Mouse (Mus musculus): ENCODE data around the gene Cebpzos. TPM values are rescaled to one million over a fixed set of nuclear protein-coding genes. Genes with fewer than 3 reads are reported as not detected.

Gene Cebpzos
- polyA plus RNA-seq, 1 experiment = 25.3 TPM

DNA sequence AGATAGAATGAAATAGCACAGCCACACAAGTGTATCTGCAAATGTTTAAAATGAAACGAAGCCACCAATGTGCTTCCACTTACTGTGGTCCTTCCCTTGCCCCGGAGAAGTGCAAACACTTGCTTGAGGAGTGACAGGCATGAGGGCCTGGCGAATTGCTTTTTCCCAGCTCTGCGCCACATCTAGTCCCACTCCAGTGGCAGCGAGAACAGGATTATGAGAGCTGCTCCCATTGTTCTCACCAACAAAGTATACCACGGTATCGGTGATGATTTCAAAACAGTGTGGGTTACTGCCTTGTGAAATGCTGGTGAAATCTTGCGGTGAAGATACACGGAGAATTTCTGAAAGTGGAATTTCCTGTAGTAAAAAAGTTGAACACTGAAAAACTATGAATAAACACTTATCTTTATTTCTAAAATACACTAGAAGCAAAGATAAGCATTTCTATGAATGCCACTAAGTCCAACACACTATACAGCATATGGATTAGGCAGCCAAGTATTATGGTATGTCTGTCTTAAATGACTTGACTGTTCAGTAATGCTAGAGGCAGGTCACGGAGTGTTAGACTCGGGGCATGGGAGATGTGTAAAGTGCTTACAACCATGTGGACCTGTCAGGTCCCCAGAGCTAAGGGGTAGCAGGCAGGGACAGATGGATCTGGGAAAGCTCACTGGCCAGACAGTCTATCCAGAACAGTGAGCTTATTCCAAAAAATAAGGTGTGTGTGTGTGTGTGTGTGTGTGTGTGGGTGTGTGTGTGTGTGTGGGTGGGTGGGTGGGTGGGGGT, 50.0 kb downstream of the Cebpzos start:
- H3K4me2 ChIP-seq (ENCODE audit: low read depth) = no peak overlapping the region
- H3K36me3 ChIP-seq (ENCODE audit: control insufficient read depth, insufficient read depth) = peaks cover 8% of the 10 kb centered on the region
- no peak overlapping the region for H3K4me3 ChIP-seq
- no peaks in the 10 kb centered on the region for H3K27me3 ChIP-seq (ENCODE audit: control insufficient read depth, insufficient read depth, insufficient read length)
- TF ChIP-seq TCF3 (IDR thresholded peaks at IDR 0.05; ENCODE audit: insufficient read length, low read depth) (no peak), SRF (IDR thresholded peaks at IDR 0.05; ENCODE audit: control insufficient read depth, insufficient read length, low read depth) (no peak), USF1 (IDR thresholded peaks at IDR 0.05; ENCODE audit: low read depth) (no peak), MAX (IDR thresholded peaks at IDR 0.05; ENCODE audit: low read depth) (no peak), MYOG (IDR thresholded peaks at IDR 0.05; ENCODE audit: control insufficient read depth in 1 of 3, insufficient read depth in 1 of 3, insufficient read length in 2 of 3, low read depth in 2 of 3) (no peak), TCF12 (IDR thresholded peaks at IDR 0.05; ENCODE audit: insufficient read depth, poor library complexity, severe bottlenecking) (no peak)
- no peak overlapping the region for H3ac ChIP-seq (ENCODE audit: control insufficient read depth, insufficient read length)
- no peaks in the 10 kb centered on the region for H3K79me2 ChIP-seq (ENCODE audit: control insufficient read depth, insufficient read depth)

- H3K79me2 ChIP-seq (ENCODE audit: control insufficient read depth, insufficient read depth) = no peaks in the 10 kb centered on the region
- no peak overlapping the region for H3ac ChIP-seq (ENCODE audit: control insufficient read depth, insufficient read length)
- H3K4me2 ChIP-seq (ENCODE audit: low read depth) = no peak overlapping the region
- no peaks in the 10 kb centered on the region for H3K27me3 ChIP-seq (ENCODE audit: control insufficient read depth, insufficient read depth, insufficient read length)
- H3K4me3 ChIP-seq = no peak overlapping the region
- TF ChIP-seq TCF3 (IDR thresholded peaks at IDR 0.05; ENCODE audit: insufficient read length, low read depth) (no peak), MYOD1 (IDR thresholded peaks at IDR 0.05; ENCODE audit: control insufficient read depth in 1 of 3, insufficient read length in 2 of 3, low read depth in 2 of 3) (no peak), POLR2A (IDR thresholded peaks at IDR 0.05; ENCODE audit: insufficient read length, low read depth) (no peak), E2F4 (IDR thresholded peaks at IDR 0.05; ENCODE audit: insufficient read depth) (no peak), MAX (IDR thresholded peaks at IDR 0.05; ENCODE audit: low read depth) (no peak), TCF12 (IDR thresholded peaks at IDR 0.05; ENCODE audit: insufficient read depth, poor library complexity, severe bottlenecking) (no peak), POLR2AphosphoS2 (IDR thresholded peaks at IDR 0.05; ENCODE audit: insufficient read length, low read depth) (no peak), CEBPB (IDR thresholded peaks at IDR 0.05; ENCODE audit: insufficient read depth, poor library complexity, severe bottlenecking) (no peak), REST (IDR thresholded peaks at IDR 0.05; ENCODE audit: insufficient read depth, insufficient read length) (no peak), USF1 (IDR thresholded peaks at IDR 0.05; ENCODE audit: low read depth) (no peak), SRF (IDR thresholded peaks at IDR 0.05; ENCODE audit: control insufficient read depth, insufficient read length, low read depth) (no peak), MYOG (IDR thresholded peaks at IDR 0.05; ENCODE audit: control insufficient read depth in 1 of 3, insufficient read depth in 1 of 3, insufficient read length in 2 of 3, low read depth in 2 of 3) (no peak)
- H3K36me3 ChIP-seq (ENCODE audit: control insufficient read depth, insufficient read depth) = peaks cover 8% of the 10 kb centered on the region
Measured at GRCm38 (mm10) chr17:78968500-78968899, 52.2 kb downstream of the Cebpzos start.

Other genes starting within 250 kb of the Cebpzos start
- gene Strn, start 179.3 kb upstream of the Cebpzos start, polyA plus RNA-seq (2012; fragmentation: generic; extraction: Trizol) = 4.0 TPM
- 11.8 TPM for gene Heatr5b, start 81.1 kb upstream of the Cebpzos start, polyA plus RNA-seq (2012; fragmentation: generic; extraction: Trizol)
- 16.6 TPM for gene Gpatch11, start 80.9 kb upstream of the Cebpzos start, polyA plus RNA-seq (2012; fragmentation: generic; extraction: Trizol)
- 1.9 TPM for gene Eif2ak2, start 33.9 kb upstream of the Cebpzos start, polyA plus RNA-seq (2012; fragmentation: generic; extraction: Trizol)
- 0.06 TPM for gene Sult6b1, start 9.5 kb upstream of the Cebpzos start, polyA plus RNA-seq (2012; fragmentation: generic; extraction: Trizol)
- 9.7 TPM for gene Cebpz, start 20.6 kb downstream of the Cebpzos start, polyA plus RNA-seq (2012; fragmentation: generic; extraction: Trizol)
- gene Ndufaf7, start 20.6 kb downstream of the Cebpzos start, polyA plus RNA-seq (2012; fragmentation: generic; extraction: Trizol) = 17.9 TPM
- 11.4 TPM for gene Prkd3, start 104.3 kb downstream of the Cebpzos start, polyA plus RNA-seq (2012; fragmentation: generic; extraction: Trizol)
- 1.1 TPM for gene Qpct, start 135.4 kb downstream of the Cebpzos start, polyA plus RNA-seq (2012; fragmentation: generic; extraction: Trizol)